1 mouse cellular context compared by ENCODE assay signal in genomic region chr7:43796355-43796754, GRCm38 (mm10).
TF ChIP-seq lines count a peak whose summit lies in the region.

No protein-coding gene starts in this region.

TF ChIP-seq in CH12.LX, 34 proteins besides CTCF, POLR2A, EP300 and RAD21 (continued from another document):
- TF ChIP-seq SMC3 (IDR thresholded peaks at IDR 0.05; ENCODE audit: low read depth, low read length) (no peak), POLR2AphosphoS2 (IDR thresholded peaks at IDR 0.05; ENCODE audit: low read depth, low read length) (no peak), SIN3A (IDR thresholded peaks at IDR 0.05; ENCODE audit: low read length) (no peak), PAX5 (IDR thresholded peaks at IDR 0.05; ENCODE audit: low read length) (no peak), ZMIZ1 (IDR thresholded peaks at IDR 0.05; ENCODE audit: low read depth, low read length) (no peak), MYC (IDR thresholded peaks at IDR 0.05; ENCODE audit: low read depth, low read length) (no peak), HCFC1 (IDR thresholded peaks at IDR 0.05; ENCODE audit: low read depth, low read length) (no peak), USF2 (conservative IDR thresholded peaks at IDR 0.05; ENCODE audit: low read depth, low read length) (no peak), MXI1 (IDR thresholded peaks at IDR 0.05; ENCODE audit: low read depth, low read length) (no peak), MAZ (IDR thresholded peaks at IDR 0.05; ENCODE audit: low read depth, low read length) (no peak), BHLHE40 (IDR thresholded peaks at IDR 0.05; ENCODE audit: low read depth, low read length) (no peak), NELFE (IDR thresholded peaks at IDR 0.05; ENCODE audit: low read depth, low read length) (no peak), CHD1 (IDR thresholded peaks at IDR 0.05; ENCODE audit: low read depth, low read length) (no peak), KAT2A (IDR thresholded peaks at IDR 0.05; ENCODE audit: insufficient replicate concordance, low read length) (no peak), RCOR1 (conservative IDR thresholded peaks at IDR 0.05; ENCODE audit: low read depth, low read length) (no peak), E2F4 (IDR thresholded peaks at IDR 0.05; ENCODE audit: insufficient replicate concordance, low read depth, low read length) (no peak), JUN (IDR thresholded peaks at IDR 0.05; ENCODE audit: insufficient read depth, low read depth, low read length) (no peak)
TF ChIP-seq in CH12.LX: peak in this region for 0.
